Mouse (Mus musculus) testis, adult 2 months (tissue): ENCODE measurements at regions not wholly inside any gene's neighbourhood (a gene's known extent, or its start where the extent isn't known, plus 50 kb on each side); places are given as distances from the start of the nearest gene placed in this dataset.

Experiments
- H3K27ac ChIP-seq: fragments of 200-500 bp; 2 replicates; pipeline ENCODE4 v1.5.1; 2012; ENCODE audit warnings: low read depth, low read length; ENCODE audit not compliant: control insufficient read depth, insufficient read depth
- H3K27me3 ChIP-seq: fragments of 200-500 bp; 2 replicates; pipeline ENCODE4 v1.6.1; 2012; ENCODE audit warnings: mild to moderate bottlenecking, low read length, moderate library complexity; ENCODE audit not compliant: control insufficient read depth, insufficient read depth
- H3K36me3 ChIP-seq: fragments of 200-500 bp; 2 replicates; pipeline ENCODE4 v1.6.1; 2012; ENCODE audit warnings: mild to moderate bottlenecking, low read length; ENCODE audit not compliant: control insufficient read depth, insufficient read depth
- H3K4me1 ChIP-seq: fragments of 200-500 bp; 2 replicates; pipeline ENCODE4 v1.6.1; 2012; ENCODE audit warnings: low read length; ENCODE audit not compliant: control insufficient read depth, insufficient read depth
- H3K4me3 ChIP-seq: fragments of 200-500 bp; 2 replicates; pipeline ENCODE4 v1.5.1; 2012; ENCODE audit warnings: low read depth, mild to moderate bottlenecking, low read length, moderate library complexity, mixed read lengths; ENCODE audit not compliant: control insufficient read depth
- CTCF ChIP-seq: fragments of 200-500 bp; IDR thresholded peaks from 2 replicates; pipeline ENCODE4 v1.5.1; 2012; ENCODE audit warnings: low read depth, mild to moderate bottlenecking, inconsistent platforms, low read length, moderate library complexity; ENCODE audit not compliant: control insufficient read depth, insufficient read depth, insufficient replicate concordance
- POLR2A ChIP-seq: fragments of 200-500 bp; IDR thresholded peaks from 2 replicates; pipeline ENCODE4 v1.6.1; 2012; ENCODE audit warnings: low read depth, mild to moderate bottlenecking, inconsistent platforms, low read length, moderate library complexity; ENCODE audit not compliant: control insufficient read depth

GRCm38 (mm10) chr5:26171662-26172384, 50.6 kb upstream of the Gm10220 start:
- TF ChIP-seq POLR2A (no peak), CTCF (no peak)
- Histone ChIP-seq H3K4me1 (no peaks in the 10 kb centered on the region), H3K27me3 (no peaks in the 10 kb centered on the region), H3K27ac (no peak overlapping the region), H3K36me3 (no peaks in the 10 kb centered on the region), H3K4me3 (no peak overlapping the region)

GRCm38 (mm10) chr5:26170717-26171500, 49.7 kb upstream of the Gm10220 start:
- TF ChIP-seq CTCF = no peak
- no peak for TF ChIP-seq POLR2A
- Histone ChIP-seq H3K36me3 (no peaks in the 10 kb centered on the region), H3K27me3 (no peaks in the 10 kb centered on the region), H3K4me3 (no peak overlapping the region), H3K4me1 (no peaks in the 10 kb centered on the region), H3K27ac (no peak overlapping the region)
